Mouse (Mus musculus) erythroblast, embryonic 14.5 days (primary cell): ENCODE data around the gene Cacnb3.

Experiments used
- GATA1 ChIP-seq: IDR thresholded peaks from 2 replicates; pipeline ENCODE4 v1.6.1; 2012; ENCODE audit warnings: low read length, inconsistent platforms, mixed read lengths
- TAL1 ChIP-seq: IDR thresholded peaks from 3 replicates; pipeline ENCODE4 v1.6.1; 2012; ENCODE audit warnings: low read length, inconsistent platforms, mixed read lengths

DNA sequence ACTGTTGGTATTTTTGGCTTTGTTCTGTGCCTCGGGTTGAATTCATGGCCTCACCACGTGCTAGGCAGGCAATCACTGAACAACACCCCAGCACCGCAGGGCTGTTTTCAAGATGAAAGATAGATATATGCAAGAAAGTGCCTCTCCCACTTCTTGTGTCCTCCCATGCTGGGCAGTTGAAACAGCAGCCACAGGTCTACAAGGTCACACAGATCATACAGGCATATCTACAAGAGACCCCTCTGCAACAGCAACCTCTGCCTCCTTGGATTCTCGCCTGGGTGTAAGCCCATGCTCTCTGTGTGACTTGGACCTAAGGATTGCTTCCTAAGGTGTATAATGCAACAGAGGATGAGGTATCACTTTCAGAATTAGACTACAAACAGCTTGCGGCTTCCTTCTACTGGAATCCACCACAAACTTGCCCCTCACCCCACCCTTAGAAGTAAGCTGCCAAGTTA is 7.2 kb upstream of the Cacnb3 start:
- TF ChIP-seq TAL1 (no peak), GATA1 (no peak)
